Mouse (Mus musculus): ENCODE results near the gene Mrpl10. TPM values are rescaled to one million over a fixed set of nuclear protein-coding genes. Genes with fewer than 3 reads are reported as not detected.

The Mrpl10 gene
- total RNA-seq, 2 experiments from 2014 or later = 92.1 to 94.8 TPM

DNA sequence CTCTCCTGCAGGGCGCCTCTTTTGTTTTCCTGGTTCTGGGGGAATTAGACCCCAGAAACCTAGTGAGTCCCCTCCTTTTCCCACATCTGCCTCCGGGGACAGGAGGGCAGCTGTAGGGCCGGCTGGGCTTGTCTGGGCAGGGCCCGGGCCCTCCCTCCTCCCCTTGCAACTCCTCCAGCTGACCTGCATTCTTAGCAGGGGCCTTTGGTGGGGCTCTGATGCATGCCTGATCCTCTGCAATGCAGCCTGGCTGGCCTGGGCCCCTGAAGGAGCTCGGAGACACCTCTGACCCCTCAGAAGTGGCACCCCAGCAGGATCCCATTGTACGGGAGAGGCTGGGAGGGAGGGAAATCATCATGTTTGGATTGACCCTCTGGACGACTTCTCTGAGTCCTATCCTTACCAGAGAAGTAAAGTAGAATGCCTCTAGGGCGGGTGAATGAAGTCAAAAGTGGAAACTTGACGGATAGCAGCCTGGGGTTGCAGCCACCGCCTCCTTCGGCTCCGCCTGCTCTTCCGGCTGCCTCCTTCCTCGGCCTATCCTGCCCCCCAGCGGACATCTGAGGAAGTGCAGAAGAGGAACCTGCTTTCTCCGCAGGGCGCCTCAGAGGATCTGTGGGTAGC is 15.5 kb upstream of the Mrpl10 start:
- peak; percentile 89 to 91 for DNase-seq

DNA sequence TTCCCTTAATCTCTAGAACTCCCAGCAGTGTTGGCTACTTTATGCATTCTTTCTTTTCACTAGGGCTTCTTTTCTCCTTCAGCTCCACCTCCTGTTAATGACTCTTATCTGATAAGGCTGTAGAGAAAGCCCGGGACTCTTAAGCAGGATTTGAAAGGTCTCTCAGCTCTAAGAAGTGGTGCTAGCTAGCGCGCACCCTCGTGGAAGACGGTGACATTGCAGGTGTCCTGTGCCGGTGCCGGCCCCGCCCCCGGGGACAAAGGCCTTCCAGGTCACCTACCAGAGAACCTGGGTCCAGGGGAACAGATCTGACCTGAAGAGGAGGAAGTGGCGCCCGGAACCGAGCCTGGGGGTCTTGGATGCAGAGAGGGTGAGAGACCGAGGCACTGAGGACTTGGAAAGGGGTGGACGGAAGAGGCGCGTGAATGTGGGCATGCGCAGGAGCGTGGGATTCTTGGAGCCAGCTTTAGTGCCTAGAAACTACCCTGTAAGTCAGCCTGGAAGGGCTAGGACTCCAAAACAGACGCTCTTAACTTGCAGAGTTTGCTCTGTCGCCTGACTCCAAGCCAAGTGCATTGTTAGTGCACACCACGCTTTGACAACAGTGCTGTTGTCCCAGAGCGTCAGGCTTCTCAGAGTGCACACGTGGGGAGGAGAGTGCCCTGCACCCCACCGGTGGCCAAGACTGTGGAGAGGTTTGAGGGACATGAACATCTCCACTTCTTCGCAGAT is 11.5 kb upstream of the Mrpl10 start, which contains the start of gene Scrn2:
Scrn2 (plus strand) TSS at position 253 of the 732 bp plus-strand sequence.
- peak; percentile 83 to 93 for DNase-seq

DNA sequence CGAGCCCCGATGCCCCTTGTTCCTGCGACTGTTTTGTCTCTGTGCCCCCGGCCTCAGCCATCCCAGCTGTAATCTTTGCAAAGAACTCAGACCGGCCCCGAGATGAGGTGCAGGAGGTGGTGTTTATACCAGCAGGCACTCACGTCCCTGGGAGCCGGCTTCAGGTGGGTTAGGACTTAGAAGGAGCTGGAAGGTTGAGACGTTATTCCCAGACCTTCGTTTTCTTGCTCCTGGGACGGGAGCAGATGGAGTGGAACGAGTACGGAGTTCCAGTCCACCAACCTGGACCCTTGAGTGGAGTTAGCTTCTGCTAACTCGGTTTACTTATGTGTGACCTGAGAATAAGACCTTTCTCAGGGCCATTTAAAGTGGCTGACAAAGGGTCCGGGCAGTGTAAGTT is 10.9 kb upstream of the Mrpl10 start:
- DNase-seq = no peak

DNA sequence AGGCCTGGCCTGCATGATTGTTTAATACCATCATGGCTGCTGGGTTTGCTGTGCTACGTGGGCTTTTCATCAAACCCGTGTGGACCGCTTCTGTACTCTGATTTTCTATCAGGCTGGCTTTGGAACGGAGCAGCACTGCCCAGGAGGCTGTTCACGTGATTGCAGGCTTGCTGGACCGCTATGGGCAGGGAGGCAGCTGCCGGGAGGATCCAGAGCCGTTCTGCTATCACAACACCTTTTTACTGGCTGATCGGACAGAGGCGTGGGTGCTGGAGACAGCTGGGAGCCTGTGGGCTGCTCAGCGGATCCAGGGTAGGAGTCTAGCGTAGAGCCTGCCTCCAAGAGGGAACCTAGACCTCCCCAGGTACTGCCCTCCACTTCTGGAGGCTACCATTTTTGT is 9.4 kb upstream of the Mrpl10 start:
- DNase-seq = no peak

DNA sequence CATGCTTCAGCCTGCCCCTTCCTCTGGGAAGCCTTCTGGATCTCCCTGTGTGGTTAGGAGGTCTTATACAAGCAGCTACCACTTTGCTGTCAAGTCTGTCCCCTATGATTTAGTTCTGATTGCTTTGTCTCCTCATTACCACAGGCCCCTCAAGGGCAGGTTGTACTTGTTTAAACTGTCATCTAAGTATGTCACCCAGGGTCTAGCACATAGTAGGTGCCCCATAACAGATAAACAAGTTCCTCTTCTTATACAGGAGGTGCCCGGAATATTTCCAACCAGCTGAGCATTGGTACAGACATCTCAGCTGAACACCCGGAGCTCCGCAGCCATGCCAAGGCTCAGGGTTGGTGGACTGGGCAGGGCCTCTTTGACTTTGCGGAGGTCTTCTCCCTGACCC is 8.9 kb upstream of the Mrpl10 start:
- DNase-seq = no peak

DNA sequence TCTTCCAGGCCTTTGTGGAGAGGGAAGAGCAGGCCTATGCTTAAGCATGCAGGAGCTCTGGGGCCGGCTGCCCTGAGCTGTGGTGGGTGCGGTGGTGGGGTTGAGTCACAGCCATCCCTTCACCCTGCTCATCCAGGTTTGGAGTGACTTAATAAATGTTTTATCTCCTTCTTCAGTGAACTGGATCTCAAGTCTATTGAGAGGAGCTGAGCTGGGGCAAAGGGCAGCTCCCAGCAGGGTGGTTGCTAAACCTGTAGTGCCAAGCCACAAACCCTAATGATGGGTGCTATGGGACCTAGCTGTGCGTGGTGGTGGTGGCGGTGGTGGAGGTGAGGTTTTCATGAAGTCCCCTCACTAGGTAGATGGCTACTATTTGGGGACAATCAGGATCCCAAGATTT is 7.6 kb upstream of the Mrpl10 start:
- no peak for DNase-seq

DNA sequence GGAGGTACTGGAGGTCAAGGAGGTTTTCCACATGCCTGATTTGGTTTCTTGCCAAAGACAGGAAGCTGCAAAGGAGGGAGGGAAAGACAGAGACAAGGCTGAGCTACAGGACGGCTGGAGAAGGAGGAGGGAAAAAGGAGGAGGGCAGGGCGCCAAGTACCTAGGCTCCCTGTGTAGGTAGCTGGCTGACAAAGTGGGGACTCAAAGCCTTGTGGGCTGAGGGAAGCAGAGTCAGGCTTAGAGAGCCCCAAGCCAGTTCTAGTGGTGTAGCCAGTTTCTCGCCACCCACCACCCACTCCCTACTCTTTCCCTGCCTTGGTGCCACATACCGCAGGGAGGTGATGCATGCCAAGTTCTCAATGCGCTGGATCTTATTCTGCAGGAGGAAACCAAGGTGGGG is 5.2 kb upstream of the Mrpl10 start:
- DNase-seq = no peak

DNA sequence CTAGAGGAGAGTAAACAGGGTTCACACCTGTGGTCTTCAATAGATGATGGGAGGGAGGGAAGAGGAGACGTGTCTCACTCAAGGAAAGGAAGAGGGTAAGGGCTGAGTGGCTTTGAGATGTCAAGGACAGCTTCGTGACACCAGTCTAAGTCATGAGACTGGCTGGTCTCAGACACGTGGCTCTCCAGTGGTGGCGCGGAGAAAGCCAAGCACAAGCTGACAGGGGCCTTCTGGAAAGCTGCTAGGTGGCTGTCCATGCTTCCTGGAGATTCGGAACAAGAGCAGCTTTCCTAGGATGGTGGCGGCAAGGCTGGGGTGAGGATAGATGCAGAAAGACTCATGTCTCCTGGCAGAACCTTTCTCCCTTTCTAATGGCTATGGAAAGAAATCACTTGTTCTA is 2.5 kb upstream of the Mrpl10 start:
- DNase-seq = no peak

DNA sequence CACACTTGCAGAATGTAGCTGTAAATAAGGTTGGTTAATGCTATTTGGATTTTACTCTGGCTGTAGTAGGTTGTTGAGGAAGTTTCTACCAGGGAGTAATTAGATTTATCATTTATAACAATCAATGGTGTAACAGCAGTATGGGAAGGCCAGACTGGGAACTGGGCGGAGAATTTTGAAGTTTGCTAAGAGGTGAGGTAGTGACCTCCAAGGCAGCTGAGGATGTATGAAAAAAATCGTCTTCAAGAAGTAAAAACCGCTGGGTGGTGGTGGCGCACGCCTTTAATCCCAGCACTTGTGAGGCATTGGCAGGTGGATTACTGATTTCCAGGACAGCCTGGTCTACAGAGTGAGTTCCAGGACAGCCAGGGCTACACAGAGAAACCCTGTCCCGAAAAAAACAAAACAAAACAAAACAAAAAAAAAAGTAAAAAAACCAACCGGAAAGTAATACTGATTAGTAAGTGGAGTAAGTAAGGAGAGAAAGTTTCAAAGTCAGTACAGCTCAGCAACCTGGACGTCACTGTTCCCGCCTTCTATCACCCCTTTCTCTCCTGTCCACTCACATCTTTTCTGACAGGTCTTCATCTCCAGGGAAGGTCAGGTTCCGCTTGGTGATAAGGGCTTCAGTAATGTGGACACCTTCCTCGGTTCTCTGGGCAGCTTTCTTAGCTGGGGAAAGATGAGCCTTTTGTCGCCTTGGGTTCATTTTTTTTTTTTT is 899 bp upstream of the Mrpl10 start:
- DNase-seq = no peak

DNA sequence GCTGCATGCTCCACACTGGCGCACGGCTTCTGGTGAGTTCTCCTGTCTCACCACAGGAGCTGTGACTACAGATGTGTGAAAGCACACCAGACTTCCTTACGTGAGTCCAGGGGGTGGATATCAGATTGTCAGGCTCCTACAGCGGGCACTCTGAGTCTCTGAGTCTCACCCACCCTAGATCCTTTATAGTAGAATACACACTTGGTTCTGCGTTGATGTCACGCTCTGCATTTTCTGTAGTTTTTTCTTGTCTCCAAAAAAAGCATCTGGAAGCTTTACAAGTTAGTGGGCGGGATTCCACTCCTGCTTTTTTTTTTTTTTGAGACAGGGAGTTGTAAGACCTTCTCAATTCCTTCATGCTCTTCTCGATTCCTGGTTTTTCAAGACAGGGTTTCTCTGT is 3.5 kb downstream of the Mrpl10 start:
- DNase-seq = no peak

DNA sequence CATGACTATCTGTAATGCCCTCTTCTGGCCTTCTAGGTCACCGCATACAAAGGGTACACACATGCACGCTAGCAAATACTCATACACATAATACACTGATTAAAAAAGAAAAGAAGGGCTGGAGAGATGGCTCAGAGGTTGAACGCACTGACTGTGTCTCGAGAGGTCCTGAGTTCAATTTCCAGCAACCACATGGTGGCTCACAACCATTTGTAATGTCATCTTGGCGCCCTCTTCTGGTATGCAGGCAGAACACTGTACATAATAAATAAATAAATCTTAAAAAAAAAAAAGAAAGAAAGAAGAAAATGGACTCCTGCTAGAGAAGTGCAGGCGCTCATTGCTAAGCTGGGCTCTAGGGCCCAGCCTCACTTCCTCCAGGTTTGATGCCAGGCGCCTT is 4.5 kb downstream of the Mrpl10 start:
- DNase-seq = no peak

DNA sequence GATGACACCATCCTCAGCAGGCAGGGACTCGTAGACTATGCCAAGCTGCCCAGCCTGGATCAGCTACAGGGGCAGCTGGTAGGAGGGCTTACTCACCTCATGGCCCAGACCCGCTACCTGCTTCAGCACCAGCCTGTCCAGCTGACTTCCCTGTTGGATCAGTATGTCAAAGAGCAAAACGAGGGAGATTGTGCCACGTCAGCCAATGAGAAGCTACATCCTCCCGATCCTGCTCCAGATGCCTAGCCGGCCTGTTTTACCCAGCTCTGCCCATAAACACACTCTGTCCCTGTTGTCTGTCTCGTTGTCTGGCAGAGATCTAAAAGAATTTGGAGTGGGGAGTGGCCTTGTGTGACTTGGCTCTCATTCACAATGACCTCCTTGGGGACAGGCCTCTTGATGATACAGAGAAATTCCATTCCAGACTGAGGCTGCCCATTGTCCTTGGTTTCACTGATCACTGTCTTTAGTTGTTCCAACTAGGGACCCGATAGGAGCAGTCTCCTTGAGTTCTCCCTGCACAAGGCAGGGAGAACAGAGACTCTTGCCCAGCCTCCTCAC is 6.8 kb downstream of the Mrpl10 start:
- DNase-seq = no peak

DNA sequence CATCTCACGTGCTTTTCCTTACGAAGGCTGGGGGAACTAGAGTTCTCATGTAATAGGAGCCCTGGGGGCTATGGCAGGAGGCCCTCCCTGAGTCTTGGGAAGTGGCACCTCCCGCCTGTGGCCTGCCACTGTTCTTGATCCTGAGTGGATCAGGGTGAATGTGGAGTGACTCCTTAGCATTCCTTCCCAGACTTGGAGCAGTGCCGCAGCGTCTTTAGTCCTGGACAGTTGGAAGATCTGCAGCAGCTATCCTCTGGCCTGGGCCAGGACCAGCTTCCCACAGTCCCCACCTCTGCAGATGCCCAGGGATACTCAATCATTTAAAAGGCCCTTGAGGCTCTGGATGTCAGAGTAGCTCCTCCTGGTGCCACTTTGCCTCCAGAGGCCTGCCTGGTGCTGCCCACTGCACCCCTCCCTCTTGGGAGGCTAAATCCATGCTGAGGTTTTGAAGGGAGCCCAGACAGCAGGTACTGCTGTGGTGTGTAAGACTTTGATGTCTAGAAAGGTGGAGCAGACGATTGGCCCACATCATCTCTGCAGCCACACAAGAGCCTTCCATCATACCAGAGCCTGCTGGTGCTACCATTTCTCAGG is 8.2 kb downstream of the Mrpl10 start:
- no peak for DNase-seq

DNA sequence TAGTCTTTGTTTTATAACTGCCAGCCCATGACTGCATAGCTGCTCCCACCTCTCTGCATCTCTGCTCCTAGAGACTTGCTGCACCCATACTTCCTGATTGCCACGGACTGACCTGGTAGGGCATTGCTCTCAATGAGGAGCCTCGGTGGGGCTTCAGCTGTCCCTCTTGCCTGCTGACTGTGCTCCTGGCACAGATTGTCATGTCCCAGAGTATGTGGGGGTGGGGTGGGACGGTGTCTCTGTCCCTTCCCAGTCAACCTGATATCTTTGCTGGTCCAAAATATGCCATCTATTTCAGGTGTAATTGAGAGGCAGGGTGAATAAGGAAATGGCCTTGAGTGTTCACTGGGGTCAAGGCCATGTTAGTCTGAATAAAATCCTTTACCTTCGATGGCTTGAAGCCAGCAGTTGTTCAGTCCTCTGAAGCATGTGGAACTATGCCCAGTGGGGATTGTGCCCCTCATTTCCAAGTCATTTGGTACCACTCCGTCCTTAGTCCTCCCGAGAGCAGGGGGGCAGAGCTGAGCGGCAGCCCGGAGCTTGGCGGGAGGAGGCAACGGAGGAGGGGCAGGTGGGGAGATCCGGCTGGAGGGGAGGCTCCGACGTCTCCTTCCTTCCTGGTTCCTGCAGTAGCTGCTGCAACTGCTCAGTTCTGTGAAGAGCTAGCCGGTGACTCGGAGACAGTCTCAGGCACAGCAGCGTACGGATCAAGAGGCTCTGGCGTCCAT is 9.0 kb downstream of the Mrpl10 start, which contains the start of gene Osbpl7:
Osbpl7 (plus strand) TSS at position 413 of the 728 bp plus-strand sequence.
- DNase-seq = peak; percentile 80 to 85

DNA sequence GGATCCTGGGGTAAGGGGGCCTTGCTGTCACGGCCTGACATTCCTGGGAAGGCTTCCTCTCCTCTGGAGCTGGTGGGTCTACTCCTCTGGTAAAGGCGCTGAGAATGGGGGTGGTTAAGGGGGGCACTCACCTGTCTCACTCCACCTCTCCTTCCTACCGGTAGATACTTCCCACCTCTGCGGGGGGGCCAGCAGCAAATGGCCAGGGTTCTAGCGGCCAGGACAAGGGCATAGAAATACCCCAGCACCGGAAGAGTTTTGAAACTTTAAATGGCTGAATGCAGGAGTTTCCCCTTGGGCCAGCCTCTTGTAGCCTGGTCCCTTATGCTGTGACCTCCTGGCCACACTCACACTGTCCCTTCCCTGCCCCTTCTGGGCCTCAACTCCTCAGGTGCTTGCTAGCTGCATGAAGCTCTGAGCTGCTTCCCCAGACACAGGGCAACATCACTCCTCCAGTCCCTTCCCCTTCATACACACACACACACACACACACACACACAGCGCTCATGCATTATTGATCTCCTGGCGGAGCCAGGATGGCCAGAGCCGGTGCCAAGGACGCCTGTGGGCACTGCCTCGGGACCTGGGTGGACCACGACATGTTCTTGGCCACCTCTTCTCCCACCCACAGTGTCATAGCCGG is 9.7 kb downstream of the Mrpl10 start:
- DNase-seq = no peak

DNA sequence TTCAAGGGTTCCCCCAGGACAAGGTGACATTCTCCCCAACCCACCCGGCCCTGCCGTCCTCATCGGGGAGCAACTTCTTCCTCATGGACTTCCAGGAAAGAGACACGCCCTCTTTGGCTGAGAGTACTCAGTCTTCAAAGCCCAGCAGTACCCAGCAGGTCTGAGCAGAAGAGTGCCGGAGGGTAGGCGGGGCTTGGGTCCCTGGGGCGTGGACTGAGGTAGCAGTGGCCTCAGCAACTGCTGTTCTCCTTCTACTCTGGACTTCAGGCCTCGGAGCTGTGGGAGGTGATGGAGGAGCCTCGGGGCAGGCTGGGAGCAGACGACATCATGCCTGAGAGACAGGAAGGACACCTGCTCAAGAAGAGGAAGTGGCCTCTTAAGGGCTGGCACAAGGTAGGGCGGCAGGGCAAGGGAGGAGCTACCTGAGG is 10.9 kb downstream of the Mrpl10 start:
- peak in 1 of 2 experiments; percentile 17 for DNase-seq

DNA sequence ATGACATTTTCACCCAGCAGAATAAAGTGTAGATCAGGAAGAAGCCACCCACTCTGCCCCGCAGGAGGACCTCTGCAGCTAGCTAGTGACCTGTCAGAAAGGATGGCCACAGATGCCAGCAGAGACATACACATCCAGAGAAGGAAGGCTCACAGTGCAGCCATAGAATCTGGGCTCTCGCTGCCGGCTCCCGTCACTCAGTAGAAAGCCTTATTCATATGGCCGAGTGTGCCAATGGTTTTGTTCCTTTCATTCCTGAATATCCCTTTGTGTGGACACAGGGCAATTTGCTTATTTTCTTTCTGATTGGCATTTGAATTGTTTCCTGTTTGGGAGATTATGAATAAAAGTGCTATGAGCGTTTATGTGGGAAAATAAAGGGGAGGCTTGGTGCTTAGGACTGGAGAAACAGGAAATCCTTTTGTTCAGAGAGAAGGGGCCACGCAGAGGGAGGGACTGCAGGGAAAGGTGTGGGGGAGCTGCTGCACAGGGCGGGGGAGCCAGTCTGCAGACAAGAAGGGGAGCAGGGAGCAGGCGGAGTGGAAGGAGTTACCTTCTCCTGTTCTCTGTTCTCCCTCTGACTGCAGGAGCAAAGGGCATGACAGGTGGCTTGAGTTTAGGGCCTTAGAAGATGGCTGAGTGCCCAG is 22.0 kb downstream of the Mrpl10 start:
- DNase-seq = no peak

DNA sequence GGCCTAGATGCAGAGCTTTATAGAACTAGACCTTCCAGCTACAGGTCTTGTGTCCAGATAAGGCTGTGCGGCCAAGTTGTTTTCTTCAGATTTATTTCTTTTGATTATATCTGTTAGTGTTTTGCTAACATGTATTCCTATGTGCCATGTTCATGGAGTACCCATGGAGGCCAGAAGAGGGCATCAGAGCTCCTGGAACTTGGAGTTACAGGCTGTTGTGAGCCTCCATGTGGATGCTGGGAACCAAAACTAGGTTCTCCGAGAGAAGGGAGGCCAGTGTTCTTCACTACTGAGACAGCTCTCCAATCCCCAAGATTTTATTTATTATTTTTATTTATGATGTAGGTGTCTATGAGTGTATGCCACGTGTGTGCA is 22.5 kb downstream of the Mrpl10 start:
- DNase-seq = no peak

DNA sequence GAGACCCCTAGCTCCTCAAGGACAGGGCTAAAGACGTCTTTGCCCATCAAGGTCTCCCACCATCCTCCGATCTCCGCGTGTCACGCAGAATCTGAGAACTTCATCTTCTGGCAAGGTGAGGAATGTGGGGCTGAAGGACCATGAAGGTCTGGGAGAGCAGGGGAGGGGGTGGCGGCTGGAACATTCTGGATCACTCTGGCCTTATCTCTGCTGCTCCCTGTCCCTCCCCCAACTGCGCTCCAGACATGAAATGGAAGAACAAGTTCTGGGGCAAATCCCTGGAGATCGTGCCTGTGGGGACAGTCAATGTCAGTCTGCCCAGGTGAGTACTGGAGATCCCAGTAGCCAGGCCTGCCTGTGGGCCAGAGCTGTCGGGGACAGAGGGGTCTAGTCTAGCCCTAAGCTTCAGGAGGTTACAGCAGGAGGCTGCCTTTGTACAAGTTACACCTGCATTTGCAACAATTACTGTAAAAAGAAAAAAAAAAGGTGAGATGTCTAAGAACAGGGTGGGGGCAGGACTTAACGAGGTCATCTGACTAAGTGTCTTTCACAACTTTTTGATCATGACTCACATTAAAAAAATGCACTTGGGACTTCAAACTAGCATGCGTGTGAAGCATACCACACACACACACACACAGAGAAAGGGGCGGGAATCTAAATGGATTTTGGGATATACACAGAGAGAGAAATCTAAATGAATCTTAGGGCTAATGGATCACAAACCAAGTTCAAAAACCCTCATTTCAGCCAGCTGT is 24.4 kb downstream of the Mrpl10 start:
- DNase-seq = no peak

Data from heart, adult 18-20 months (tissue).